Comparison of ENCODE assay signal across 22 mouse cellular contexts in genomic region chr6:110723371-110723770, GRCm38 (mm10).
A peak's percentile ranks its signal among the peaks of the same experiment; 100 is the strongest.
DNase-seq lines count a peak whose midpoint lies in the region; ATAC-seq and TF ChIP-seq lines count a peak whose summit lies in the region.
"Had no signal": no experiment of that assay in that cellular context is flagged by ENCODE, and none has a peak within 500 bp of the region (broad histone marks: within the 10 kb centered on the region; RNA-seq: fewer than 3 reads in every experiment).

No protein-coding gene starts in this region.

- H3K4me3 ChIP-seq in embryonic facial prominence, embryonic 14.5 days (ENCODE audit: low read depth, low read length) = no peak overlapping the region
- no peak overlapping the region for H3K4me3 ChIP-seq in embryonic facial prominence, embryonic 10.5 days
- no peak overlapping the region for H3K4me3 ChIP-seq in liver, postnatal 0 days (ENCODE audit: low read depth, low read length)
- H3K4me3 ChIP-seq: embryonic facial prominence, embryonic 13.5 days; forebrain, embryonic 13.5 days; forebrain, embryonic 15.5 days had no signal

- TF ChIP-seq EP300 in liver, postnatal 0 days (IDR thresholded peaks at IDR 0.05; ENCODE audit: low read depth) = no peak

- no peaks in the 10 kb centered on the region for H3K4me1 ChIP-seq in embryonic facial prominence, embryonic 14.5 days (ENCODE audit: control insufficient read depth, insufficient read depth, low read length)
- no peaks in the 10 kb centered on the region for H3K4me1 ChIP-seq in embryonic facial prominence, embryonic 10.5 days
- no peaks in the 10 kb centered on the region for H3K4me1 ChIP-seq in liver, postnatal 0 days (ENCODE audit: insufficient read depth)
- H3K4me1 ChIP-seq: embryonic facial prominence, embryonic 13.5 days; forebrain, embryonic 13.5 days; forebrain, embryonic 15.5 days had no signal

- H3K9me3 ChIP-seq in embryonic facial prominence, embryonic 14.5 days (ENCODE audit: control insufficient read depth, low read length) = no peaks in the 10 kb centered on the region
- H3K9me3 ChIP-seq in embryonic facial prominence, embryonic 10.5 days = no peaks in the 10 kb centered on the region
- H3K9me3 ChIP-seq in liver, postnatal 0 days (ENCODE audit: low read length) = no peaks in the 10 kb centered on the region
- H3K9me3 ChIP-seq: embryonic facial prominence, embryonic 13.5 days; forebrain, embryonic 13.5 days; forebrain, embryonic 15.5 days; G1E had no signal

- no peak for ATAC-seq in embryonic facial prominence, embryonic 14.5 days (ENCODE audit: low read depth)
- ATAC-seq in liver, postnatal 0 days = no peak
- ATAC-seq: activated CD4-positive, CD25-positive, alpha-beta regulatory T cell, adult 4 months; CD4-positive, CD25-positive, alpha-beta regulatory T cell, adult 4 months; forebrain, embryonic 13.5 days; forebrain, embryonic 15.5 days; forebrain, postnatal 0 days; Patski had no signal

- DNase-seq in embryonic facial prominence, embryonic 14.5 days (ENCODE audit: low spot score) = peak; percentile 9
- no peak for DNase-seq in embryonic facial prominence, embryonic 10.5 days (ENCODE audit: low spot score)
- DNase-seq in retina, postnatal 1 day = peak; percentile 87
- DNase-seq in thymus, postnatal 0 days (ENCODE audit: low spot score) = no peak
- no peak for DNase-seq in liver, postnatal 0 days
- DNase-seq: adrenal gland, adult 8-10 months; adrenal gland, postnatal 14 days; B cell, adult 2 months; cerebellum, adult 11-12 months; cerebellum, adult 2 months; cerebellum, adult 9-10 months; cerebellum, postnatal 10 days; cerebellum, postnatal 25 days; forebrain, postnatal 0 days had no signal

- H3K4me2 ChIP-seq in embryonic facial prominence, embryonic 14.5 days (ENCODE audit: low read depth, low read length) = no peak overlapping the region
- no peak overlapping the region for H3K4me2 ChIP-seq in liver, postnatal 0 days (ENCODE audit: low read depth, low read length)
- H3K4me2 ChIP-seq: embryonic facial prominence, embryonic 13.5 days; forebrain, embryonic 13.5 days; forebrain, embryonic 15.5 days had no signal

- 80% methylated on average over 4 of the region's 4 CpGs for WGBS in embryonic facial prominence, embryonic 14.5 days
- WGBS in embryonic facial prominence, embryonic 10.5 days = 77% methylated on average over 4 of the region's 4 CpGs
- 81% methylated on average over 4 of the region's 4 CpGs for WGBS in liver, postnatal 0 days (ENCODE audit: insufficient replicate concordance)

- no peak overlapping the region for H3K9ac ChIP-seq in embryonic facial prominence, embryonic 14.5 days (ENCODE audit: low read depth, low read length)
- H3K9ac ChIP-seq in liver, postnatal 0 days (replicated peaks) = no peak overlapping the region
- H3K9ac ChIP-seq: embryonic facial prominence, embryonic 13.5 days; forebrain, embryonic 13.5 days; forebrain, embryonic 15.5 days; forebrain, postnatal 0 days had no signal

- no peak for TF ChIP-seq CTCF in liver, postnatal 0 days (IDR thresholded peaks at IDR 0.05; ENCODE audit: low read depth)

- no peak overlapping the region for H3K27ac ChIP-seq in embryonic facial prominence, embryonic 14.5 days (replicated peaks; ENCODE audit: low read depth, low read length)
- no peak overlapping the region for H3K27ac ChIP-seq in embryonic facial prominence, embryonic 10.5 days (replicated peaks)
- no peak overlapping the region for H3K27ac ChIP-seq in liver, postnatal 0 days (ENCODE audit: low read depth)
- H3K27ac ChIP-seq: embryonic facial prominence, embryonic 13.5 days; forebrain, embryonic 13.5 days; forebrain, embryonic 15.5 days had no signal

- no peaks in the 10 kb centered on the region for H3K27me3 ChIP-seq in embryonic facial prominence, embryonic 14.5 days (replicated peaks; ENCODE audit: control insufficient read depth, insufficient read depth, low read length)
- H3K27me3 ChIP-seq in embryonic facial prominence, embryonic 10.5 days (replicated peaks; ENCODE audit: low read depth, poor library complexity, severe bottlenecking) = no peaks in the 10 kb centered on the region
- no peaks in the 10 kb centered on the region for H3K27me3 ChIP-seq in liver, postnatal 0 days (ENCODE audit: insufficient read depth, low read length)
- H3K27me3 ChIP-seq: CH12.LX; embryonic facial prominence, embryonic 13.5 days; forebrain, embryonic 13.5 days; forebrain, embryonic 15.5 days; Patski had no signal

- H3K36me3 ChIP-seq in embryonic facial prominence, embryonic 14.5 days (ENCODE audit: control insufficient read depth, insufficient read depth, low read length) = no peaks in the 10 kb centered on the region
- no peaks in the 10 kb centered on the region for H3K36me3 ChIP-seq in embryonic facial prominence, embryonic 10.5 days (replicated peaks)
- H3K36me3 ChIP-seq in liver, postnatal 0 days (replicated peaks; ENCODE audit: insufficient read depth, low read length) = no peaks in the 10 kb centered on the region
- H3K36me3 ChIP-seq: embryonic facial prominence, embryonic 13.5 days; forebrain, embryonic 15.5 days; G1E had no signal

Comparison
In these comparisons a context has a peak if more than half of its experiments do, and no peak if none do; other contexts are left out.
1. DNase-seq: peak in embryonic facial prominence, embryonic 14.5 days (single experiment) and retina, postnatal 1 day (single experiment); none in embryonic facial prominence, embryonic 10.5 days (single experiment), thymus, postnatal 0 days (single experiment) and liver, postnatal 0 days (single experiment).